Mouse (Mus musculus) liver, postnatal 0 days (tissue): ENCODE measurements around the gene Gm13277.
"Not testable (repeated sequence)": the region's sequence is repeated elsewhere in the genome, so short reads cannot be mapped to it uniquely, and the experiment has no call there.

Source experiments
- CTCF ChIP-seq: sonication (generic); IDR thresholded peaks from 2 replicates; pipeline ENCODE4 v1.5.1; 2016; ENCODE audit warnings: antibody characterized with exemption, low read depth
- EP300 ChIP-seq: IDR thresholded peaks from 2 replicates; pipeline ENCODE4 v1.6.1; 2016; ENCODE audit warnings: antibody characterized with exemption, low read depth, mild to moderate bottlenecking

DNA sequence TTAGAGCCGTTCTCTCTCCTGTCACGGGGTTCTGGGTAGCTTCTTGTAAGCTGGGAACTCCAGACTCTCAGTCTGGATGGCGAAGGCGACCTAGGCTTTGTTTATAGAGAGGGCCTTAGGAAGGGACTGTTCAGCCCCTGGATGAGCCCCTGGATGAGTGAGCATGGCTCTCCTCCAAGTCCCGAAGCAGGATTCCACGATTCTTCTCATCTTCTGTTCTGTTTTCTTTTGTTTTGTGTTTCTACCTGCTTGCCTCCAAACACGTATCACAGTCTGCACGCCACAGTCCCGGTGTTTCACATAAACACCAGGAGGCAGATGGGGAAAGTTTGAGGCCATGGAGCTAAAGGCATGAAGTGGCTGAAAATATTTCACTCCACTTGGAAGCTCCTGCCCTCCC, 29.7 kb upstream of the Gm13277 start:
- not testable (repeated sequence) for TF ChIP-seq CTCF, EP300
